Mouse (Mus musculus) CD4-positive, CD25-positive, alpha-beta regulatory T cell, adult 2 months (primary cell): Measurements from ENCODE around the gene Rtkn2.

Source experiments
- DNase-seq: peaks from one replicate; pipeline ENCODE4 v3.0.0-alpha.2; 2012; ENCODE audit warnings: low read depth, low spot score

The Rtkn2 gene

DNA sequence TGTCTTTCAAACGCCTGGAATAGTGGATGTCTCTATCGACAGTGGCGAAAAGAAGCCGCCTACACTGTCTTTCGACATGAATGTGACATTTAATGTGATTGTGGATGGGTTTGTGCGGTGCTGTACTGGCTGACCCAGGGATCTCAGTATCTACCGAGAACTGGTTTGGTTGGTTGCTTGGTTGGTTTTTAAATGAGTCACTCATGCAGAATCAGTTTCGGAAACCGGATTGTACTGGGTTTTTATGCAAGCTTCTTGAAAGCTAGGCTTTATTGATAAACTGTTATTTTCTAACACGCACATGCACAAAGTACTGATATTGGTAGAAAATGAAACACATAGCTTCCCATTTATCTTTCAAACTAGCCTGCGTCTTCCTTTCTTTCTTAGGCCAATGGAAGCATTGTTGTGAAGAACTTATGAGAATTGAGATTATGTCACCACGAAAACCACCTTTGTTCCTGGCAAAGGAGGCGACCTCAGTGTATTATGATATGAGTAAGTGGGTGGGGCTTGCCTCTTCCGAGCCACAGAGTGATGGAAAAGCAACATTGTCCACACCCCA, 60.4 kb downstream of the Rtkn2 start:
- peak; percentile 73 for DNase-seq

DNA sequence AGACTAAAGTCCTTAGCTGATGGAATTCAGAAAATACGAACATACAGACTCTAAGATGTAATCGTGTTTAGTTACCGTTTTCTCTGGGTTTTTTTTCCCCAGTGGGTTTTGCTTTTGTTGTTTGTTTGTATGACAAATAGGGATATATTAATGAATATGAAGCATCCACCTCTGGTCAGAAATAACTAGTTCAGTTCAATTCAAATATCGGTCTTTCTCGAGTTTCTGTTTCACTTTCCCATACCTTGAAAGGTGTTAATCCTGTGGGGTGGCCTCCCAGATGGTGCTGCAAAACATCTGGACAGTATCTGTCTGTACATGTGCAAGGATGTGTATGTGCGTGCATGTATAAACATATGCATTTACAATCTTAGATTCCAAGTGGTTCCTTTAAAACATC, 61.0 kb downstream of the Rtkn2 start:
- no peak for DNase-seq

DNA sequence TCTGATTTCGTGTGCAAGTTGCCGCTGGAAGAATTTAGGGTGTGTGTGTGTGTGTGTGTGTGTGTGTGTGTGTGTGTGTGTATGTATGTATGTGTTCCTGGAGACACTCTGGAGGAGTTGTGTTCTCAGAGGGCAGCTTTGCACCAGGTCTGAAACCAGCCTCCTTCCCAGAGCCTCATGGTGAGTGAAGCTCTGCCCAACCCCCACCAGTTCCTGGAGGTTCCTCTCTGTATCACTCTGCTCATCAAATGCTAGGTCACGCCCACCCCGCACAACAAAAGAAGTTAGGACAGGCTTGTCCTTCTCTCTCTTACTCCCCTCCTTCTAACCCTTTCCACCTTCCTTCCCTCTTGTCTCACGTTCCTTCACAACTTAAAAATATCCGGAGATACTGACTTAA, 64.6 kb downstream of the Rtkn2 start:
- no peak for DNase-seq

DNA sequence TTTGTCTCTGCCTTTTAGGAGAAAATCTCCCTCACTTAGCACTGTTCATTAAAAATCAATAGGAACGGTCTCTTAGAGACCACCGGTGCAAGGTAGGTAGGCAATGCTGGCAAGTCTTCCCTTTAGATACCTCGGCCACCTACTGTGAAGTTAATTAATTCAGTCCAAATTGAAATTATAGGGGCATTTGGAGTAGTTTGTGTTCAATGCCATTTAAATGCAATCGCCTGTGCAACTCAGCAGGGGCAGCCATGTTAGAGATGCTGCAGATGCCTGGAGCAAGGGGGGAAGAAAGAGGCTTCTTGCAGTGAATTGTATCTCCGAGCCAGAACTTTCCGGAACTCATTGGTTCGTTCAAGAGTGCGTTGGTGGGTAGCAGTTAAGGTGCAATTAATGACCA, 65.5 kb downstream of the Rtkn2 start:
- DNase-seq = no peak

DNA sequence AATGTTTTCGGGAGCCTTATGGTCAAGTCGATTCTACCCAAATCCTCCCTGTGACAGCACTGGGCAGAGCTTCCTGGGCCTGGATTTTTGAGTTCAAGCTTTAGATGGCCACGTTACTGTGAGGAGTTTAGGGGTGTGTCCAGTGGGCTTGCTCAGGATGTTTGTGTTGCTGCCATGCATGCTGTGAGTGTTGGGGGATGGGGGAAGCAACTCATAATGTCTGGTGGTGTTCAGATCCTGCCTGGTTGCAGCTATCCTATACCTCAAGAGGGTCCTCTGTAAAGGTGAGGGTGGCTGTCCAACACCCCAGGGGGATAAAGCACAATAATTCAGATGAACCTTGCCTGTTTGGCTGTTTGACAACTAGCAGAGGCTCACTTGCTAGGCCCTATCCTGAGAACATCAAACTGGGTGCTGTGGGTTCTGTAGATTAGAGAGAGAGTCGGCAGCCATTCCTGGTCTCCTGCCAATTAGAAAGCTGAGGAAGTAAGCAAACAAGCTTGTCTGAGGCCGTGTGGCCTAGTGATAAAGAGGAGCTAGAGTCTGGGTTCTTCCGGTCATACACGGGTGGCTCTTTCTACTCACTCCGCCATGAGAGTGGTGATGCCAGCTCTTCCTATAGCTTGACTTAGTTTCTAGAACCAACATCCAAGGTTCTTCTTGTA, 69.4 kb downstream of the Rtkn2 start:
- DNase-seq = no peak

DNA sequence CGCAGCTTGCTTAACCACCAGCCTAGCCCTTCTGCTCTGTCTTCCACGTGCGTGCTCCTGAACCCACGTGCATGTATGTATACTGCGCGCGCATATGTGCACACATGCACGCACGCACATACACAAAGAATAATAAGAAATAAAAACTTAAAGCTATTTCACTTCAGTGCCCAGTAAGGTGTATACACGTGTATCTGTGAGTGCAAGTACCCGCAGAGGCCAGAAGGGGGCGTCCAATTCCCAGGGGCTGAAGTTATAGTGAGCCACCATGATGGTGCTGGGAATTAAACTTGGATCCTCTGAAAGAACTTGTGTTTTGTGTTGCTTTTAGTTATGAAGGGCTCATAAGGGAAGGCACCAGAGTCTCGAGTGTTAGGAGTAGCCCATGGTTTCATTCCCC, 71.5 kb downstream of the Rtkn2 start:
- DNase-seq = peak; percentile 16

DNA sequence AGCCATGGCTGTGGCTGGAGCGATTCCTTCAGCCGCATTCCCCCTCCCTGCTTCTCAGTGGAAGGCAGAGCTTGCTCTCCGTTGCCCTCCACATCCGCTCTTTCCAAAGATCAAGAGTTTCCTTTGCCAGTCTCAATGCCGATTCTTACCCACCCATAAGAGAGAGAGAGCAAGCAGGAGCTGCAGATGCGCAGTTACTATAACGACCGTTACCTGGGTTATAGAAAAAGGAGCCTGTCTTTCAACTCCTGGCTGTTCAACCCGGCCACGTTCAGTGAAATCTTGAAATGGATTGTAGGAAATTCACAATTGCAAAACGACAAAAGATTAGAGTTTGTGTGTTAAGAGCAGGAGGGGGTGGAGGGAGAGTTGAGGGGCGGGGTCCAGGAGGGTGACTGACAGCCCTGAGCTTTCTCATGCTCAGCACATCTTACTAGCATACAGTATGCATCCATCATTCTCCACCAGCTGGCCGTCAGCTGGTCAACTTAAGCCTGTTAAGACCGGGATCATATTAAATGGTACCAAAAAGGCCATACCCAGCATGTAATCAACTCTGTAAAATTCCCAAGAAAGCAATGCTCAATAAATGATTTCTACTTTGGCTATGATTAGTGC, 72.1 kb downstream of the Rtkn2 start:
- DNase-seq = no peak

DNA sequence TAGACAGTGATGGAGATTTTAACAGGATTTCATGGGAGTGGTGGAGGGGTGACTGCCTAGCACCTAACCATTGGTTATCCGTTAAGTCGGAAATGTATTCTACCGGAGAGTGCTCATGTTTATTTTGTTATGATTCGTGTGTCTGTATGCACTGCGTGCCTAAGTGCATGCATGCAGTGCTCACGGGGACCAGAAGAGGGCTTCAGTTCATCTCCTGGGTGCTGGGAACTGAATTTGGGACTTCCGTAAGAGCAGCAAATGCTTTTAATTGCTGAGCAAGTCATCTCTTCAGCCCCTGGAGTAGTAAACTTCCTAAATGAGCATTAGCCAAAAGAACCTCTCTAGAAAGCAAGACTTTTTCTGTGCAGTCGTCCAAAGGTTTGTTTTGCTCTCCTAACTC, 72.9 kb downstream of the Rtkn2 start:
- DNase-seq = peak; percentile 26

DNA sequence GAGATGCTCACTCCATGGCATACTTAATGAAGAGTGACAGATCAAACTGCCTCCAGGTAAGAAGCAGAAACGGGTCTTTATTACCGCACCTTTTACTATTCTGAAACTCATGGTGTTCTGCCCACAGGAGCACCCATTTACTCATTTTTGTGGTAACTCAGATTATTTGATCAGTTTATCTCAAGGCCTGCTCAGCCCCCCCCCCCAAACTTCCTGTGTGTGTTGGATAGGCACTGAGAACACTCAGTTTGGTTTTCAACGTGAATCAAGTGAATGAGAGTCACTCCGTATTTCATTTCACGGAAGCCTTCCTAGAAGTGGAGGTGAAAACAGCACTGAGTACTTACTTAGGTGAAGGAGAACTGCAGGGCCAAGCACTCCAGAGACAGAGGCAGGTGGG, 74.8 kb downstream of the Rtkn2 start:
- DNase-seq = peak; percentile 74

DNA sequence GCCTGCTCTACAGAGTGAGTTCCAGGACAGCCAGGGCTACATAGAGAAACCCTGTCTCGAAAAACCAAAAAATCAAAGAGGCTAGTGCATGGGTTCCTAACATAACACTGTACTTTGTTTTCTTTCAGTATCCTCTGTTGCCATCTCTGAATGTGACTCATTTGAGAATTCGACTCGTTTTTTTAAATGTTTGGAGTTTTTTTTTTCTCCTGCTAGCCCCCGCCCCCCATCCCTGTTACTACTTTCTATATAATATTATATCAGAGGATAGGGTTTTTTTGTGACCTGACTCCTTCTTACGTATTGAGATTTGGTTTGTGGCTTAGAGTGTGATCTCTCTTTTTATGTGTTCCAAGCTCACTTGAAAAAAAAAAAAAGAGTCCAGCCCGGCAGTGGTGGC, 75.3 kb downstream of the Rtkn2 start:
- peak; percentile 36 for DNase-seq

DNA sequence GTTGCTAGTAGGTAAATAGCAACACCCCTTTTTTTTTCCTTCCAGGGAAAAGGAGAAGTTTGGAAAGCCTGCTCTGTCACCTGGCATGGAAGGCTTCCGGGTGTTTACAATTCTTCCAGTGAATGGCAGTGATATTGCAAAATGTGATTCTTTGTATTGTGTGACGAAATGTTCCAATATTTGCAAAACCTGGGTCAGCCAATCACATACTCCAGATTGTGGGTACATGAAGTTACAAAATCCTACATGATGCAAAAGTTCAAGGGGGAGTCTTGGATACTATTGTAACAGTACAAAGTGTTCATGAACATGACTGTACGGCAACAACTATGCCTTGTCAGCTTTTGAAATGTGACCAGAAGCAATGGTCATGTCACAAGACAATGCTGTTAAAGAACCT, 78.5 kb downstream of the Rtkn2 start:
- DNase-seq = no peak

DNA sequence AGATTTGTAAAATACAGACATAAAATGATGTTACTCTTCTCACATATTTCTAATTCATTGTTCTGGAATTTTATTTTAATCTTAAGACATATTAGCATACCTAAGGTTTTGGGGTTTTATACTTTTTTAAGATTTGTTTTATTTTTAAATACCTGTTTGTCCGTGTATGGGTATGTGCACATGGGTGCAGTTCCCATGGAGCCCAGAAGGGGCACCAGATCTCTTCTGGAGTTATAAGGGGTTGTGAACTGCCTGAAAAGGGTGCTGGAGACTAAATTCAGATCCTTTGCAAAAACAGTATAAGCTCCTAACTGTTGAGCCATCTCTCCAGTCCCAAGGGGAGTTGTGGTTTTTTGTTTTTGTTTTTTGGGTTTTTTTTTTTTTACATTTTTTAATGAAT, 79.0 kb downstream of the Rtkn2 start:
- peak; percentile 24 for DNase-seq

DNA sequence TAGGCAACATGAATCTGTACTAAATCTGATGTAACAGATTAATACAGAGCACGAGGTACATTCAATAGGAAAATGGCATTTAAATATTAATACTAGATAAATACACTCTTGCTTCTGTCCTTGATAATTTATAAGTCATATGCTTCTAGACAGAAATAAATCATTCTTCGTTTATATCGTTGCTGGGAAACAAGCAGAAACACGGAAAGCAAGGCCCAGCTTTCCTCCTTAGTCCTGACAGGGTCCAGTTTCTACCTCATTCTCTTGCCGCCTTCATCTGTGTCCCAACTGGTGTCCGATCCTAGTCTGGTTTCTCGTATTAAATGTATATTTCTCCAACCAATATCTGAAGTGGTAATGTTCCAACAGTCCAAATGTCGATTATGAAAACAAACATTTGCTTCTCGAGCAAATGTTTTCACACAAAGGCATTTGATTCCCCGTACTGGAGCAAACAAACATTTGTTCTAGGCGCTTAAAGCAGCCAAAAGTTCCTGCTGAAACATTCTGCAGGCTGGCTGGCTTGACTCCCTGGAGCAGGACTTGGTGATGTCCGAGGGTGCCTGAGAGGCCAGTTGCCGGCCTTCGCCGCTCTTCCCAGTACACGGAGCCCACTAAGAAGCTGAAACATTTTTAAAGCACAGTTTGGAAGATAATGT, 81.3 kb downstream of the Rtkn2 start:
- no peak for DNase-seq

DNA sequence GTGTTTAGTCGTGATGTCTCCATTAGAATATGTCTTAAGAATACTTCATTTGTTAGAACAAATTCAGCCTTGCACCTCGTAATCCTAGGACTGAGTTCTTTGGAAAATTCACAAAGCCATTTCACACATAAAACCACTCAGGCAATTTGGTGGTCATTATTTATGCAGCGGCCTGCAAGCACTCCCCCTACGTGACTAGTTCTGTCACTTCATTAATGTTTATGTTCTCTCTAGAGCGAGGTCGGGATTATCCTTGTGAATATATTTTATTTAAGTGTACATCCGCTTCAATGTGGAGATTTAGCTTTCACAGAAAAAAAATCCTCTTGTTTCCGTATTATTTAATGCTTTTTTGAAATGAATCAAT, 81.9 kb downstream of the Rtkn2 start:
- DNase-seq = no peak

DNA sequence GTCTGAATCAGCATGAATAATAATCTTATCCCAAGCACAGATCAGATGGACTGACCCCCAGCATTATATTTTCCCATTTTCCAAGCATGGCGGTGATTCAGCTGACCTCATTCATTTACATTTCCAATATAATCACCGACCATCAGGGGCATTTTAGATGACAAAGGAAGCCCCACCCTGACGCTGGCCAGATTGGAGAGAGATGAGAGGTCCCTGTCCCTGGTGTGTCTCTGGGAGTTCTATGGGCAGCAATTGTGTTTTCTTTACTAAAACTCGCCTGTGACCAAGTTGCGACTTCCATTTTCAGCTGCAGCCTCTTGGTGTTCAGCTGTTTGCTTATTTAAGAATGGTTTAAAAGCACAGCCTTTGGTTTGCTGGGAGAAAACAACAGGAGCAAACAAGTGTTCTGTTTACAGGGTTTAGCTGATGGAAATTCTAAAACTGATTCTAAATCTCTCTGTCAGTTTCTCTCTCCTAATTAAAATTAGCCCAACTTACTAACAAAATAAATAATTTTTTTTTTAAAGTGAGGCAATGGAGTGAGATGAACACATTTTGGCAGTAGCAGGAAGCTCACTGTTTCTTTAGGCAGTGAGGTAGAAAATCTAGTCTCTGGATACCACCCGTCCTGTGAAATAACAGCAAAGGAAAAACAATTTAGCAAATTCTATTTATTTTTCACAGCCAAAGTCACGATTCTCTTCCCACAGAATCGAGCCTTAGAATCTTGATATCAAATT, 84.6 kb downstream of the Rtkn2 start:
- DNase-seq = no peak

DNA sequence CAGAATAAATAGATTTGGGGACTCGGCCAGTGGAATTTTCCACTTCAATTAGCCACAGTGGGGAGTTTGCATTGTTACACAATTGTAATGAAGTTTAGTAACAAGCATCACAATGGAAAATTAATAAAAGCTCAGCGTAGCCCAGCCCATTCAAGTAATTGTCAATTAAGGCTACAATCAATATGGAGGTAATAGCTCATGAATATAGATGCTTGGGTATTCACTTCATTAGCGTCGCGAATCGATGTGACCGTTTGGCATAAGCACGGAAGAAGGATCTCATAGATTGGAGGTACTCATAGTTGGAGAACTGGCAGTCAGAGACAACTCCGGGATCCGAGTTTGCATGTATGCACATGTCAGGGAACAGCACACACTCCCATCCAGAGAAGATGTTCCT, 85.2 kb downstream of the Rtkn2 start:
- DNase-seq = no peak

DNA sequence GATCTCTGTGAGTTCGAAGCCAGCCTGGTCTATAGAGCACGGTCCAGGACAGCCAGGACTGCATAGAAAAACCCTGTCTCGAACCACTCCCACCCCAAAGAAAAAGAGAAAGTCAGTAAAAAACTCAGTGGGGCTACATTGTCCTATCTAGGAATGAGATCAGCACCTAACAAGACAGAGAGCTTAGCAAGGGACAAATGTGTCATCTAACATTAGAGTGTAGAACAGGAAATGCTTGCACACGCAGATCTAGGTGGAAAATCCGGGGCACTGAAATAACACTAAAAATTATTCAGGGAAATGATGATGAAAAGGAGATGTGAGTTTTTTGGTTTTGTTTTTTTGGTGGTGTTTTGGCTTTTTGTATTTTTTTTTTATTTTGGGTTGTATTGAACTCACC, 86.8 kb downstream of the Rtkn2 start:
- peak; percentile 53 for DNase-seq

DNA sequence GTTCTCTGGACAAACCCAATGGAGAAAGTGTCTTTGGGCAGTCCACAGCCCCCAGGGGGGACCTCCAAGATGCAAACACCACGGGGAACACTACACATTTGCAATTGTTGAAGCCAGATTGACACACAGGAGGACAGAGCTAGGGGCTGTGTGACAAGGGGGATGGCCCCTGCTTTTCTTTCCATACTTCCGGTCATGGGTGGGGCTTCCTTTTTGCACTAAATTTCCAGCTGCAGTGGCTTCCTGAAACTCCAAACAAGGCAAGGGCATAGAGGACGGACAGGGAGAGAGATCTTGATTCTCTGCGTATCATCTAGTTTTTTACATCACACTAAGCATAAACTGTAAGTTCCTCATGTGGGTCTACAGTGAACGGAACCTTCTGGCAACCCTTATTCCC, 88.6 kb downstream of the Rtkn2 start:
- no peak for DNase-seq

DNA sequence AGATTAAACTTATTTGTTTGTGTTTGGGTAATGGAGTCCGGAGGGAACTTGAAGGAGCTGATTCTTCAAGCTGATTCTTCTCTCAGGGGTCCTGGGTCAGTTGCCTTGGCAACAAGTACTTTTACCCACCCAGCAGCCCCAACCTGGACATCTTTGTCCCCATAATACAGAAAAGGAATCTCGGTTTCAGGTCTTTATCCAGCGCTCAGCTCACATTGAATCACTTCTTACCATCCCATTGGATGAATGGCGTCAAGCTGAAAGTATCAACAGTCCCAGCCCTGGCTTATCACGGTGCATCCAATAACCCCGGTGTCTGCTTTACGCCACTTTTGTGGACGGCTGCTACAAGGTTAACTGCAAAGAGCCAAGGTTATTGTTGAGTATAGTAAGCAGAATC, 89.1 kb downstream of the Rtkn2 start:
- no peak for DNase-seq

DNA sequence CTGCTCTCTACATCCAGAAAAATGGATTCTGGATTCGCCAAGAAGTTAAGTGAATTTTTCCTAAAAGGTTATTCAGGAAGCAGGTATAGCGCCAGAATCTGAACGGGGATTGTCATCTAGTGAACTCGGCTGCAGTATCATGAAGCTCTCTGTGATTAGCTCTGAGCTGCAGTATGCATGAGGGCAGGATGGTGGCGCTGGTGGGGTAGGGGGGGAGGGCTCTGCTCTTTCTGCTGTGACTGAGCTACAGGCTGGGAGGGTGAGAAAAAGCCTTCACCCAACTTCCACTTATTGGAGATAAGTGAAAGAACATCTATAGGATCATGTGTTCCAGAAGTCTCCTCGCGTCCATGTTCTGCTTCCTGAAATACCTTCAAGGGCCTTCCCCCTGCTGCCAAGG, 91.7 kb downstream of the Rtkn2 start:
- peak; percentile 21 for DNase-seq

DNA sequence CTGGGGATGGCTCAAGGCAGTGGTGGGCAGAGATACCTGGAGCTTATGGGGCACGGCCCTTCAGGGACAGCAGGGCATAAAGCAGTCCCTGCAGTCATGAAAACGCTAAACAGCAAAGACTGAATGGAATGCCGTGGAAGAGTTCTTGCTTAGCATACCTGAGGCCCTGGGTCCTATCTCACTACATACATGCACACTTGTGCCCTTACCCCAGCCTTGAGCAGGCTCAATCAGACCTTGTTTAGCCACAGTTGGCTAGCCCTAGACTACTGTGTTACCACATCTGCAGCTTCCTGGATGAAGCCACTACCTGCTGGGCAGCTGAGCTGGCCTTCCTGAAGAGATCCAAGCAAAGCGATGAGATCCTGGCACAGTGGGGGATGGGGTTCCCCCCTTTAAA, 93.3 kb downstream of the Rtkn2 start:
- DNase-seq = no peak

DNA sequence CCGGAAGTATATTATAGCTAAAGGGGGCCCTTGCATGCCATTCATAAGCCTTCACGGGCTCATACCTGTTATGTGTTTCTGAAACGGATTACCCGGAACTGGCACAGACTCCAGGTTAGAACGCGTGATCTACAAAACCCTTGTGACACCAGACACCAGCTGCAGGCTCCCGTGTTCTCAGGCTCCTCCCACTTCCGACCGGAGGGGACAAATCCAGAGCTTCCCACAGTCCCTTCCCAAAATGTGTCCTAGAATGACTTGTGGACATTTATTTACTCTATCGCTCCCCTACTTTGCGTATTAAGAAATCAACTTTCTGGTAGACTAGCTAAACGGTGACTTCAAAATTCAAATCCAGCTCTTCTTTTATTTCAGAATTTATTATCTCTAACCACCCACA, 94.9 kb downstream of the Rtkn2 start:
- no peak for DNase-seq
